Mouse (Mus musculus) heart, adult 11 months (tissue): ENCODE data around the gene Tnik.

Experiments used
- DNase-seq: peaks from one replicate; pipeline ENCODE4 v3.0.0; 2022

Tnik gene

DNA sequence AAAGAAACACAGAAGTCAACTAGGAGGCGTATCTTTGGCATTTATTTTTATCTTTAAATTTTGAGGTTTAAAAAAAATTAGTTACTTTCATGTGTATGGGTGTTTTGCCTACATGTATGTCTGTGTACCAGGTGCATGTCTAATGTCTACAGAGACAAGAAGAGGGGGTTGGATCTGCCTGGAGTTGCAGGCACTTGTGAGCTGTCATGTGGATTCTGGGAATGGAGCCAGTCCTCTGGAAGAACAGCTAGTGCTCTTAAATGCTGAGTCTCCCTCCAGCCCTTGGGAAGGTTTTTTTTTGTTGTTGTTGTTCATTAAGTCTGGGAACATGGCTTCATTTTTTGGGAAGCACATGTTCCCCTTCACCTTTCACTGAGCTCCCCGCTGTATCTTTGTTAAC lies 375.9 kb downstream of the Tnik start:
- DNase-seq, result peak; percentile 97

DNA sequence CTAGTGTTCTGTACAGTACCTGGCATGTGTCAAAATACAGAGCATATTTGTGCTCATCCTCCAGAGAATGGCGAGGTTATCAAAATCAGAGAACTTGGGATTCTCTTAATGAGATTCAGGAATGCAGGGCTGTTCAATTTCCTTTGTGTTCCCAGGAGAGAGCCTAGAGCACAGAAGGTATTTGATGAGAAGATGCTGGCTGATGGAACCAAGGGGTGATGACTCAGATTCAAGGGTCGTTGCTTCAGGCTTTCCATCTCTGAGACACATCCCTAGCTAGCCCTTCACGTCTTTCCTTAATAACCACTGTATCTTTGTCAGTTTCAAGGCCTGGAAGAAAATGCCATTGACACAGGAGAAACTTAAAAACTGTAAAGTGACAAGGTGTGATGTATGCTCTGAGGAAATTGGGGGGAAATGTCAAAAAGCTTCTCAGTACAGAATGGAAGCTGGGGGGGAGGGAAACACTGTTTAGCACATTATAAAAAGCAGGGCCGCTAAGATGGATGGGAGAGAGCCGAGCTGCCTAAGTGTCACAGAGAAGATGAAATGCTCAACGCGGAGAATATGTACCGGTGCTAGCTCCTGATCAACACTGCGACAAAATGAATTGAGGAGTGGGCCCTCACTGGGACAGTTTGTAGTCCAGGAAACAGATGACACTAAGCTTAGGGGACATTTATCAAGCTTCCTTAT lies 380.4 kb downstream of the Tnik start:
- DNase-seq, result no peak

DNA sequence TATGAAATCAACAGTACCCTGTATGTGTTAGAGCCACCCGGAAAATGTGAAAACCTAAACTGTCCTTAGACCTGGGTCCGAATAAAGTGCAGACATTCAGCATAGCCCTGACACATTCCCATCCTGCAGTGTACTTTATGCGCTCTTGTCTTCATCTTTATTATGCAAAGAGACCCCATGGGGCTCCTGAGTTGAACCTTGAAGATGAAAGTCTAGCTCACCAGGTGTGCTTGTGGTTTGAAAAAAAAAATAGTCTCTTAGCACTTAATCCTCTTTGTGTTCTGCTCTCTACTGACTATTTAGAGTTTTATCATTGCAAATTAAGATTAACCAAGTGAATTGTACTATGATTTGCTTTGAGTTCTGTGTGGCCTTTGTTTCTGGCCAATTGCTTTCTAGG lies 389.6 kb downstream of the Tnik start:
- DNase-seq, result no peak

DNA sequence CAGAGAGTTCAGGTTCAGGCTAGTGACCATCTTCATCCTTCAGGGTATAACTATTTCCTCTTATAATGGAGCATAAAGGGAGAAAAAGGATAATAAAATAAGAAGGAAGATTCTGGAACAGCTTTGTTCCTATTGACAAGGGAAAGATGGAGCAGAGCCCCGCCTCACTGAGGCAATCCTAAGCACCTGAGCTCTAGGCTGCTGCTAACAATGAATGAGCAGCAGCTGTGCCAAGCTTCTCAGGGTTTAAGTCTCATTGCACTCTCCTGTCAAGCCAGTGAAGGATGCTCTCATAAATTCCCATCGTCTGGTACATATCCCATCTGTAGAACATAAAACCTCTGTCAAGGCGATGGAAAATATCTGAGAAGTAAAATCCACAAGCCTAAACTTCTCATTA lies 390.0 kb downstream of the Tnik start:
- DNase-seq, result no peak

DNA sequence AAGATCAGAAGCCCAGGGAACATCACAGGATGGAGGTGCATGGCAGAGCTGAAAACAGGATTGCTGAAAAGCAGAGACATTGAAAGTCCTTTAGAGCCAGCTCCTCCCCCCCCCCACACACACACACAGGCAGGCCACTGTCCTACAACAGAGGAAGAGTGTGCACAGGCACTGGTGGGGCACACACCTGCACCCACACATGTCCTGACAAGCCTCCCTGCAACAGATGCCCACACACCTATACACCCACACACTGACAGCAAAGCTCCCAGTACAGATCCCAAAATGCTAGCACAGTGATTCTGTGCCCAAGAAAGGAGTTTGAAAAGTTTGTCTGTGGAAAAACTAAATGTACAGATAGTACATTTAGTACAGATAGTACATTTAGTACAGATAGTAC lies 391.7 kb downstream of the Tnik start:
- DNase-seq, result no peak

DNA sequence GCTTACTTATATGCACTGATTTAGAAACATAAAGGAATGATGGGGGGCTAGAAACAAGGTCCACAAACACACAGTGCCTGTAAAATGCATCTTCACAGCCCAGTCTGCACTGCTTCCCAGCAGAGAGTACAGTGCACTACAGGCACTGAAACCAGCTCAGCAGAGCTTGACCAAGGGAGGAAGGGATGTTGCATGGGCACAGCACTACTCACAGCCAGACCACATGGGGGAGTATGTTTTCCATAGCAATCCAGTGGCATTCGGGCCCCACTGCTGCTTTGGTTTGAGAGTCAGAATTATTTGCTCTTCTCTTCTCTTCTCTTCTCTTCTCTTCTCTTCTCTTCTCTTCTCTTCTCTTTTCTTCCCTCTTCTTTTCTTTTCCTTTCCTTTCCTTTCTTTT lies 395.3 kb downstream of the Tnik start:
- DNase-seq, result no peak

DNA sequence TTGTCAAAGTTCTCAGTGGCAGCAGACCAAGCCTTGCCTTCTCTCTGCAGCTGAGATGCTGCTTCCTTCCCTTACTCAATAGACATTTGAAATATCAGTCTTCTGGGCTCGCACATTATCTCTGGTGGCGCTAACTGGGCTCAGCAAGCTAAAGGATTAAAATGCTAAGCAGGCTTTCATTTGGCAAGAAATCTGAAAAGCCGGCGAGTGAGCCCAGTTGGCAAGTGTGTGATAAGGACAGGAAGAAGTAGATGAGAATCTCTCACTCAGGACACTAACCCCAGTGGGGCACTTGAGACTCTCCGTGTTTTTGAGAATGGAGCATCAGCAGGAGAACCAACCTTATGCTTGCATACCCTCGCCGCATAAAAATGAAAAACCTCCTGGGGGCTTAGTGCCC lies 417.8 kb downstream of the Tnik start:
- DNase-seq, result no peak

DNA sequence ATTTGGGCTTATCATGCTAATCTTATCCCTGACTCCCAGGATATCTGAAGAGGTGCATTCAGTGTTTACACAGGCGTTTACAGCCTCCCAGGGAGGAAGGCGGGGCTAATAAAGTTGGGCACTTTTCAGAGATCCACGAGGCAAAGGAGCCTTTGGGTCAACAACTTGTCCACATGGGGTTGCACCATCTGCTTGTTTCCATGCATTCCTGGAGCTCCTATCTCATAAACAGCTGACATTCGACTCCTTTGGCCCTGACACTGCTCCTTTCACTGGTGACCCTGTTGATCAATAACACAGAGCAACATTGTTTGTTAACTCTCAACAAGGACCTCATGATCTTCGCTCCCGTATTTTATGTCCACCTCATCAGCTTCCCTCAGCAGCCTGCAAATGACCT lies 418.9 kb downstream of the Tnik start:
- peak; percentile 81 for DNase-seq

DNA sequence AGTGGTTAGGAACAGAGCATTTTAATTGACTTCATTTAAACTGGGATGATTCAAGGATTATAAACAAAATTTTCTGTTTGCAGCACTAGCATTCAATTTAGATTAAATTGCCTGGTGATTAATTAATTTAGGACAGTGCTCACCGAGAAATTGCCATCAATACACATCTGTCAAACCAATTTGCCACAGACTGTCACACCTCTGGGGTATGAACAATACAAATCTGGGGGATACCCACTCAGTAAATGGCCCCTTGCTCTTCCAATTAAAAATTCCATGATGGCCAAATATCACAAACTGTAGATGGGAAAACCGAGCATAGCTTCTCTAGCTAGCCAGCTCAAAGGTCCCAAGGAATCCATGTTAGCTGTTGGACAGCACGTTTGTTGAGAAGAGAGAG lies 419.4 kb downstream of the Tnik start:
- no peak for DNase-seq

DNA sequence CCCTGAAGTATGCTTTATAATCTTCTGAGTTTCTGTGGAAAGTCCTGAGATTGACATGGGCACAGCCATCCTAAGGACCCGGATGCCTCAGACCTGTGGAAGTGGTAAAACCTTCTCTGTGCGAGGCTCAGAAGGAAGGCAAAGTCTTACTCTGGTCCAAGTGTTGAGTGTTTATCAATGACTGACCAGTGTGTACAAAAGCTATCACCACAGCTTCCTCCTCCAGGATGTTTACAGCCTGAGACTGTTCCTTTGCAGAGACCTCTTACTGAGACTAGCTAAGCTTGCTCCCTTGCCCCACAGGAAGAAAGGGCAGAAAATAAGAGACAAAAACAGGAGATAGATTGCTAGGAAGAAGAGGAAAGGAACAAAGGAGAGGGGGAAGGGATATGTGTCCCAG lies 422.5 kb downstream of the Tnik start:
- DNase-seq, result peak; percentile 55

DNA sequence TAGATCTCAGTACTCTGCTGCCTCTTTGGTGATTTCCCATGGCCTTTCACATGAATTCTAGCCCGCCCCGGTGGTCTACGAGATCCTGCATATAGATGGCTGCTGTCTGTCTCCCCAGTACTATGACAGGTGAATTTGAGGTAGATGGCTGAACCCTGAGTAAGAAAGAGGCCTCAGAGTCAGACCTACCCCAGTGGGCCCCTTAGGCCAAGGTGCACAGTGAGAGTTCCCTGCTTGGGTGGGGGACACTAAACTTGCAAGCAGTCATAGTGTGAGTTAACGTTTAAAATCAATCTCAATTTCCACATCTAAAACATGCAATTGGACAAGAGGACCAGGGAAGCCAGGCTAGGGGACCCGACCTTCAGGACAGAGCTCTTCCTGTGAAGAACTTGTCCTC lies 431.8 kb downstream of the Tnik start:
- DNase-seq, result peak; percentile 55

DNA sequence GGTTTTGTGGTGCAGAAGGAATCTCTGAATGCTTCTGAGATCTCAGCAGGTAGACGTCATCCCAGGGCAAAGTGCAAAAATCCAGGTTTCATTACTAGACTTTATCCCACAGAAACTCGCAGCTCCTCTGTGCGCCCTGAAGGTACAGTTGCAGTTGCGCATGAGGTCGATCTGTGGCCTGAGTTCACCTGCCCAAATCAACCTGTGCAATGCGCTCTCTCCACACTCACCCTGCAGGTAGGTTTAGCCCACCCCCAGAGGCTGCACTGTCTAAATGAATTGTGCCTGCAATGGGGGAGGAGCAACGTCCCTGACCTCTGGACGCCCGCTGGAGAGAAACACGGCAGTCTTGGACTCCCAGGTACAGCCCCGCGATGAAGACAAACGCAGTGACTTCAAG lies 432.6 kb downstream of the Tnik start:
- DNase-seq, result peak; percentile 83

DNA sequence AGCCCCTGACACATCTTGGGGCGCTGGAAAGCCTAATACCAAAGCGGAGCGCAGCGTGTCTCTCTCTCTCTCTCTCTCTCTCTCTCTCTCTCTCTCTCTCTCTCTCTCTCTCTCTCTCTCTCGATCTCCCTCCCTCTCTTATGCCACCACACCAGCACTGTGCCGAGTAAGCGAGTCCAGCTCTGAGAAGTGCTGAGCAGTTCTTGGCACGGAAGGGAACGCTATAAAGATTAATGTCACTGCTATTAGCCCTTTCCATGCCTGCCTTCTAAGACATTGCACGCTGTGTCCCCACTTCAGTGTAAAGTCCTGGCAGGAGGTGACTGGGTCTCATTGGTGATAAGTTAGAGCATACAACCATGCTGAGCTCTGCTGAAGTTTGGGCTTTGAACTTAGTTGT lies 433.1 kb downstream of the Tnik start:
- peak; percentile 60 for DNase-seq

DNA sequence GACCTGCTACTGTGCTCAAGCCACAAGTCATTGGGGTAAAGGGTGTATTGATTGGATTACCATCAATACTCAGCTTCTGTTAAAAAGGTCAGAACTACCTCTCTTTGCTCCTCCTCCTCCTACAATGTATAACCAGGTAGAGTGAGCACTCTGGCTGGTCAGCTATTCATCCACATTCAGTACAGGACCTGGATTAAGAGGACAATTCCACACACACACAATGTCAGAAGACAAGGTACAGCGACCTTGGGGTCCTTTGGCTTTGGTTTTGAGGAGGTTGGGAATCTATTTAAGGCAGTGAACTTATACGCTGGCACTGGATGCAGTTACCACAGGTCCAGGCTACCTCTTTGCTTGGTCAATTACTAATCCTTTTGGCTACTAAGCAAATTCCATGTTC lies 434.8 kb downstream of the Tnik start, which contains the start of gene Slc2a2:
Slc2a2 (plus strand) TSS at position 107 of the 400 bp plus-strand sequence.
- DNase-seq, result peak; percentile 39

DNA sequence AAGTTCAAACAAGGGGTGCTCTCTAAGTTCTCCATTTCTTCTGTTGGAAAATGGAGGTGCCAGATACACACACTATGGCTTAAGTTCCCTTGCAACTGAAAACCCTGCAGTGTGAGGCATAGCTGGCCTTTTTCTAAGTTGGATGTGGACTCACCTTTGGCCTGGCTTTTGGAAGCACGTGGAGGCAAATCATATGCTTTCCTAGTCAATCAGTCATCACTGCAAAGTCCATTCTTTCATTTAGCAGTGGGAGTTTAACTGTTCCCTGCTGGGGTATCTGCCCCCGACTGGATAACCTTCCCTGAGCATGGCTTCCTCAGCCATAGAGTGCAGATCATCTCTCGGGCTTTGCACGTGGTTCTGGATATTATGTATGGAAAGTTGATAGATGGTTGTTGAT lies 436.6 kb downstream of the Tnik start:
- no peak for DNase-seq

DNA sequence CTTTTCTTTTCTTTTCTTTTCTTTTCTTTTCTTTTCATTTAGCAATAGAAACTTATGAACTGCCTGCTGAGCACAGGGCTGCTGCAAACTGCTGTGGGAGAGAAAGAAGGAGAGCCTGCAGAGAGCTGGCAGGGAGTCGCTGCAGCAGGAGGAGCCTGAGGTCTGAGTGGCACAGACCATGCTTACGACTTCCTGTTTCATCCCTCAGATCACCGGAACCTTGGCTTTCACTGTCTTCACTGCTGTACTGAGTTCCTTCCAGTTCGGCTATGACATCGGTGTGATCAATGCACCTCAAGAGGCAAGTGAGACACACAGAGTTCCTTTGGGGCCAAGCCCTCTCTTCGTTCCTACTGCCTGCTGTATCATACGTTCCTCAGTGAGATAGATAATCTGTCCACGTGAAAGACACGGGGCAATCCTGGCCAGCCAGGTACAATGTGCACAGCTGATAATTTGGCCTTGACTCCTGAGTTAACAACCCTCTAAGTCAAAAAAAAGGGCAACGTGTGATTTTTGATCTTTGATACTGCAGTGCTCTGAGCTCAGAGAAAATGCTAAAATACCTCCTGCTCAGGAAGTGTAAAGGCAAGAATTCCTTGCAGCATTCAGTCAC lies 442.6 kb downstream of the Tnik start:
- DNase-seq, result peak; percentile 55

DNA sequence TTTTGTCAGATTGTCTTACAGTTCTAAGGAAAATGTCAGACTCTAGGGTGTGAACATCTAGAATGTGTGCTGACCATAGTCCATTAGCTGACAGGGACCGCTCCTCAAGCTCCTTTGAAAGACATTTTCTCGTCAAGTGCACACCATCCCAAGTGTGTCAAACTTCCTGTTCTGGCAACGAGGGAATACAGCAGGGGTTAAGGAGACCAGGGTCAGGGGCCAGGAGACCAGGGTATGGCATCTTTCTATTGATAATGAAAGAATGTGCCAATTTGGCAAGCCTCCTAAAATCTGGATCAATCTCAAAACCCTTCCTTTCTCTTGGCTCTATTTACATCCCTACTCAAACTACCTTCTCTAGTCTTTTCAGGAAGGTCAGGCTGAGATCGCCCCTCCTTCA lies 443.7 kb downstream of the Tnik start:
- peak; percentile 83 for DNase-seq

DNA sequence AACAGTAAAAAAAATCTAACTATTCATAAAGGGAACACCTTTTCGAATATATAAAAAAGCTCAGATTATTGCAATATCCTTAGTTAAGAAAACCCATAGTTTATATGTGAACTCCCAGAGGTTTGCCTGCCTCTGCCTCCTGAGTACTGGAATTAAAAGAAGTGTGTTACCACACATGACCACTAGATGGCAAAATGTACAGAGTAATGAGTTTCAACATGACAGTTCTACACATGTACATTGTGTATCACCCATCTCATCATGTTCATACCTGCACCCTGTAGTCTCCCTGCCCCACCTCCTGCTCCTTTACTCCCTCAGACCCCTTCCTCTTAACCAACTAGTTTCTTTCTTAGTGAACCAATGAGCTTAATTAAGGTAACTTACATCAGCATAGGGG lies 446.7 kb downstream of the Tnik start:
- peak; percentile 37 for DNase-seq

DNA sequence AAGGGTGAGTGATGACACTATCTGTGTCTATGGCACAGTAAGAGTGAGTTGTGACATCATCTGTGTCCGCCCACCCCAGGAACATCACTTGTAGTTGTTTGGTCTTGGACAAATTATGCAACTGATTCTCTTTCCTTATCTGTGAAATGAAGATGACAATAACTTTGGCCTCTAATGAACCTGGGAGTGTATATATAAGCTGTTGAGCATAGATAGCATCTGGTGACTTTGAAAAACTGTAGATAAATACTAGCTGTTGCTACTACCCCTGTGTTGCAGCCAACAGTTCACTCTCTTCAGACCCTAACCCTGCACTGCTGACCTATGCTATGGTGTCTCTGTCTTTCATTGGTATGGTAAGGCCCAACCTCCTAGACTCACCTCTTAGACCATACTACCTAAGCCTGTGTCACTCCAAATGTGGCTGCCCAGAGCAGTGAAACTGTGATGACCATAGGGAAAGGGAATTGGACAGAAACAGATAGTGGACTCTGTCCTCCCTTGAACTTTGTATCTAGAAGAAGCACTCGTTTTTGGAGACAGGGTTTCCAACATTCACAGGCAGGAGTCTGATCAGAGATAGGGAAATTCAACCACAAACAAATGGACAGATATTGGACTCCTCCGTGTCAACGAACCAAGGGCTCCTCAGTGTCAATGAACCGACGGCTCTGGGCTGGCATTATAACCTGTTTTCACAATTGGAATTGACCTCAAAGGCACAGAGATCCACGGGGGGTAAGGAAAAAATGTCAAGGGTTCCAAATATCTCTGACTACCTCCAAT lies 451.1 kb downstream of the Tnik start:
- DNase-seq, result peak; percentile 39

DNA sequence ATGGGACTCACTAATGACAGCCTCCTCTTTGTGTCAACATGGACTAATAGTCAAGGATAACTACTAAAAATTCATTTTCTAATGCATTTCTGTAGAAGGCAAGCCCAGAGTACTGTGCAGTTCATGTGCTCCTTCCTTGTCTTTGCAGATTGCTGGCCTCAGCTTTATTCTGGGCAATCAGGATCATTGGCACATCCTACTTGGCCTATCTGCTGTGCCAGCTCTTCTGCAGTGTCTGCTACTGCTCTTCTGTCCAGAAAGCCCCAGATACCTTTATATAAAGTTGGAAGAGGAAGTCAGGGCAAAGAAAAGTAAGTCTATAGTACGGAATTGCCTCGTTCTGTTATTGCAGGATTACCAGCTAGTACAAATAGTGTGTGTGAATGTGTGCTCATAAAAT lies 455.5 kb downstream of the Tnik start:
- peak; percentile 39 for DNase-seq

DNA sequence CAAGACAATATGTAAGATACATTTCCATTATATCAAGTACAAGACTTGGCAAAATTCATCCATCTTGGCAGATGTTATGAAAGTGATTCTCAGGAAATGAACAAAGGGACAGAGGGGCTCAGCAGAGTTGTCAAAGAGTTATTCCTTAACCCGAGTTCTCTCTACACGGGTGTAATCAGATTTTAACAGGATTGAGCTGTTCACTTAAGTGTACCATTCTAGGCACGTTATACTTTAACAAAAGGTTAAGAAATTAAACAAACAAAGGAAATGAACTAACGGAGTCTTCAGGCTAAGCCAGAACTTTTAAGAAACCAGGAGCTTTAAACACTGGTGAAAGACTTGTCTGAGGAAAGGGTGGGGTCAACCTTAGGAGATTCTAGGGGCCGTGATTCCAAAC lies 458.2 kb downstream of the Tnik start:
- DNase-seq, result no peak

DNA sequence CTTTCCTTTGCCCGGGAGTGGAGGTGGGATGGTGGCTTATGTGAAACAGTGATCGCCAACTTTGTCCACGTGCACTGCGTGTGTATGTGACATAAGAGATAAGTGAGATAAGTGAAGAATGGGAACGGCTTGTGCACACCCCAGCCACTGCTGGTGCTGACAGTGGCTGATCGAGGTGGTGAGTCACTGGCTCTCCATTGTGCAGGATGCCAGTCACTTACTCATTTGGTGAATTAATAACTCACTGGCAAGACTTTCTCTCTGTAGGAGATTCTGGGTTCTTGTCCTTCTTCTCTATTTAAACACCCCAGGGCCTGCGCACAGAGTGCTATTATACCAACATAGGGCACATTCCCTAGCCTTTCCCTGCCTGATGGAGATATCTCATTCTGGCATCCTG lies 458.8 kb downstream of the Tnik start:
- DNase-seq, result peak; percentile 39

DNA sequence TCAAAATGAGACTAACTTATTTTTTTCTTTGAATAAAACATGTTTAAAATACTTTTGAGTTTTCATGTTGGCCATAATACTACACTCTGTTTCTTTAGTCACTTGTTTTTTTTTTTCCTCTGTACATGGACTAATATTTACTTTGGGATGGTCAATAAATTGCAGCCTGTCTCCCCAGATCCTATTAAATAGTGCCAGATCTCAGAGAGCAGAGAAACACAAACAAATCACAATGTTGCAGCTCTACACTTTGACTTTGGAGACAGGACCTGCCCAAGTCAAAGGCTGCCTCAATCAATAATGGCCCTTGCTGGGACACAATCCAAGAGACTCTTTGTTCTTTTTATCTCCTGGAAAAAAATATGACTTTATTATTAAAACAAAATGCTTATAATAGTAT lies 459.5 kb downstream of the Tnik start:
- no peak for DNase-seq

DNA sequence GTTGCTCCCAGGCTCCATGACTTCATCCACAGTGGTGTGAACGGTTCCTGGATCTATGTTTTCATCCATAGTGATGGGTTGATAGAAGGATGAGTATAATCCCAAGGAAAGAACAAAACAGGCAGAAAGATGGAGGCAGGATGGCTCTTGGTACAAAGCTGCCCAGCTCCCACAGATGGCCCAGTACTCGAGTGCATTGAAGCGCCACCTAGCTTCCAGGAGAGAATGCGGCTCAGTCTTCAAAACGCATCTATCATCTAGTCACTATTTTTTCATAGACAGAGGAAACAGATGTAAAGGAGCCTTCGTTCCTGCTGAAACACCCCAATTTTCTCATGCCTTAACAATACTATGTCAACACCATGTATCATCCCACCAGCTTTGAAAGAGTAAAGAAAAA lies 460.5 kb downstream of the Tnik start:
- peak; percentile 15 for DNase-seq
